Mouse (Mus musculus): Measurements from ENCODE around the gene Vmp1. TPM values are rescaled to one million over a fixed set of nuclear protein-coding genes. Genes with fewer than 3 reads are reported as not detected.
A peak's percentile ranks its signal among the peaks of the same experiment; 100 is the strongest.

Gene Vmp1
- polyA plus RNA-seq, 1 experiment from 2014 or later: 220 TPM

- Histone ChIP-seq H3K9ac (ENCODE audit: low read depth, low read length) (no peak overlapping the region), H3K27me3 (replicated peaks; ENCODE audit: control insufficient read depth, insufficient read depth, low read length) (no peaks in the 10 kb centered on the region), H3K27ac (ENCODE audit: low read length) (no peak overlapping the region), H3K4me2 (ENCODE audit: low read depth, low read length) (no peak overlapping the region), H3K4me1 (ENCODE audit: control insufficient read depth, insufficient read depth, low read length) (0 out of 2 replicates have a peak, but pooled peaks cover 3% of the 10 kb centered on the region), H3K36me3 (ENCODE audit: control insufficient read depth, insufficient read depth, low read length) (no peaks in the 10 kb centered on the region), H3K4me3 (ENCODE audit: low read length) (no peak overlapping the region), H3K9me3 (ENCODE audit: control insufficient read depth, low read length) (no peaks in the 10 kb centered on the region)
- 94% methylated on average over 7 of the region's 7 CpGs for WGBS
- ATAC-seq: no peak
Measured at GRCm38 (mm10) chr11:86600209-86600557, 83.5 kb downstream of the Vmp1 start.

GRCm38 (mm10) chr11:86599378-86600208 is 84.0 kb downstream of the Vmp1 start:
- H3K9ac ChIP-seq (ENCODE audit: low read depth, low read length): no peak overlapping the region
- no peaks in the 10 kb centered on the region for H3K36me3 ChIP-seq (ENCODE audit: control insufficient read depth, insufficient read depth, low read length)
- no peak overlapping the region for H3K4me3 ChIP-seq (ENCODE audit: low read length)
- no peak overlapping the region for H3K4me2 ChIP-seq (ENCODE audit: low read depth, low read length)
- 0 out of 2 replicates have a peak, but pooled peaks cover under 1% of the 10 kb centered on the region for H3K4me1 ChIP-seq (ENCODE audit: control insufficient read depth, insufficient read depth, low read length)
- H3K27me3 ChIP-seq (replicated peaks; ENCODE audit: control insufficient read depth, insufficient read depth, low read length): no peaks in the 10 kb centered on the region
- whole genome bisulfite sequencing: 81% methylated on average over 4 of the region's 4 CpGs
- no peak overlapping the region for H3K27ac ChIP-seq (ENCODE audit: low read length)
- no peak for ATAC-seq
- H3K9me3 ChIP-seq (ENCODE audit: control insufficient read depth, low read length): no peaks in the 10 kb centered on the region

GRCm38 (mm10) chr11:86598572-86598971 is 85.1 kb downstream of the Vmp1 start:
- Histone ChIP-seq H3K4me3 (ENCODE audit: low read length) (no peak overlapping the region), H3K4me1 (ENCODE audit: control insufficient read depth, insufficient read depth, low read length) (no peaks in the 10 kb centered on the region), H3K36me3 (ENCODE audit: control insufficient read depth, insufficient read depth, low read length) (no peaks in the 10 kb centered on the region), H3K4me2 (ENCODE audit: low read depth, low read length) (no peak overlapping the region), H3K27ac (ENCODE audit: low read length) (peak overlapping the region; percentile 14; the same call in 1 of the 2 replicates), H3K27me3 (replicated peaks; ENCODE audit: control insufficient read depth, insufficient read depth, low read length) (no peaks in the 10 kb centered on the region), H3K9me3 (ENCODE audit: control insufficient read depth, low read length) (no peaks in the 10 kb centered on the region), H3K9ac (ENCODE audit: low read depth, low read length) (no peak overlapping the region)
- no peak for ATAC-seq
- 92% methylated on average over 1 of the region's 1 CpGs for WGBS

GRCm38 (mm10) chr11:86598154-86598553 is 85.5 kb downstream of the Vmp1 start:
- Histone ChIP-seq H3K9me3 (ENCODE audit: control insufficient read depth, low read length) (no peaks in the 10 kb centered on the region), H3K27ac (ENCODE audit: low read length) (0 out of 2 replicates have a peak overlapping the region, but pooled peaks have one; percentile 28), H3K36me3 (ENCODE audit: control insufficient read depth, insufficient read depth, low read length) (no peaks in the 10 kb centered on the region), H3K9ac (ENCODE audit: low read depth, low read length) (no peak overlapping the region), H3K4me1 (ENCODE audit: control insufficient read depth, insufficient read depth, low read length) (no peaks in the 10 kb centered on the region), H3K4me3 (ENCODE audit: low read length) (no peak overlapping the region), H3K4me2 (ENCODE audit: low read depth, low read length) (no peak overlapping the region), H3K27me3 (replicated peaks; ENCODE audit: control insufficient read depth, insufficient read depth, low read length) (no peaks in the 10 kb centered on the region)
- 89% methylated on average over 5 of the region's 5 CpGs for WGBS
- no peak for ATAC-seq

GRCm38 (mm10) chr11:86596976-86597375 is 86.7 kb downstream of the Vmp1 start:
- Histone ChIP-seq H3K27me3 (replicated peaks; ENCODE audit: control insufficient read depth, insufficient read depth, low read length) (no peaks in the 10 kb centered on the region), H3K4me1 (ENCODE audit: control insufficient read depth, insufficient read depth, low read length) (no peaks in the 10 kb centered on the region), H3K27ac (ENCODE audit: low read length) (no peak overlapping the region), H3K4me2 (ENCODE audit: low read depth, low read length) (no peak overlapping the region), H3K36me3 (ENCODE audit: control insufficient read depth, insufficient read depth, low read length) (no peaks in the 10 kb centered on the region), H3K9ac (ENCODE audit: low read depth, low read length) (no peak overlapping the region), H3K9me3 (ENCODE audit: control insufficient read depth, low read length) (no peaks in the 10 kb centered on the region), H3K4me3 (ENCODE audit: low read length) (no peak overlapping the region)
- no peak for ATAC-seq
- WGBS: 88% methylated on average over 3 of the region's 3 CpGs

- H3K36me3 ChIP-seq (ENCODE audit: control insufficient read depth, insufficient read depth, low read length): no peaks in the 10 kb centered on the region
- H3K27ac ChIP-seq (ENCODE audit: low read length): no peak overlapping the region
- no peak overlapping the region for H3K4me2 ChIP-seq (ENCODE audit: low read depth, low read length)
- H3K4me3 ChIP-seq (ENCODE audit: low read length): no peak overlapping the region
- WGBS: 86% methylated on average over 7 of the region's 7 CpGs
- H3K4me1 ChIP-seq (ENCODE audit: control insufficient read depth, insufficient read depth, low read length): no peaks in the 10 kb centered on the region
- no peak overlapping the region for H3K9ac ChIP-seq (ENCODE audit: low read depth, low read length)
- H3K27me3 ChIP-seq (replicated peaks; ENCODE audit: control insufficient read depth, insufficient read depth, low read length): no peaks in the 10 kb centered on the region
- ATAC-seq: no peak
- H3K9me3 ChIP-seq (ENCODE audit: control insufficient read depth, low read length): no peaks in the 10 kb centered on the region
Measured at GRCm38 (mm10) chr11:86596187-86596960, 87.3 kb downstream of the Vmp1 start.

- Histone ChIP-seq H3K4me1 (ENCODE audit: control insufficient read depth, insufficient read depth, low read length) (no peaks in the 10 kb centered on the region), H3K9me3 (ENCODE audit: control insufficient read depth, low read length) (no peaks in the 10 kb centered on the region), H3K36me3 (ENCODE audit: control insufficient read depth, insufficient read depth, low read length) (no peaks in the 10 kb centered on the region), H3K4me2 (ENCODE audit: low read depth, low read length) (no peak overlapping the region), H3K4me3 (ENCODE audit: low read length) (no peak overlapping the region), H3K9ac (ENCODE audit: low read depth, low read length) (no peak overlapping the region), H3K27me3 (replicated peaks; ENCODE audit: control insufficient read depth, insufficient read depth, low read length) (no peaks in the 10 kb centered on the region), H3K27ac (ENCODE audit: low read length) (no peak overlapping the region)
- ATAC-seq: no peak
- 94% methylated on average over 6 of the region's 6 CpGs for WGBS
Measured at GRCm38 (mm10) chr11:86595366-86595765, 88.3 kb downstream of the Vmp1 start.

GRCm38 (mm10) chr11:86594188-86594876 is 89.3 kb downstream of the Vmp1 start:
- WGBS: 77% methylated on average over 6 of the region's 6 CpGs
- no peaks in the 10 kb centered on the region for H3K9me3 ChIP-seq (ENCODE audit: control insufficient read depth, low read length)
- no peak overlapping the region for H3K4me3 ChIP-seq (ENCODE audit: low read length)
- H3K27me3 ChIP-seq (replicated peaks; ENCODE audit: control insufficient read depth, insufficient read depth, low read length): no peaks in the 10 kb centered on the region
- no peak overlapping the region for H3K4me2 ChIP-seq (ENCODE audit: low read depth, low read length)
- H3K4me1 ChIP-seq (ENCODE audit: control insufficient read depth, insufficient read depth, low read length): no peaks in the 10 kb centered on the region
- ATAC-seq: no peak
- 0 out of 2 replicates have a peak overlapping the region, but pooled peaks have one; percentile 16 for H3K27ac ChIP-seq (ENCODE audit: low read length)
- H3K9ac ChIP-seq (ENCODE audit: low read depth, low read length): no peak overlapping the region
- H3K36me3 ChIP-seq (ENCODE audit: control insufficient read depth, insufficient read depth, low read length): no peaks in the 10 kb centered on the region

GRCm38 (mm10) chr11:86593443-86593842 is 90.2 kb downstream of the Vmp1 start:
- no peak overlapping the region for H3K4me2 ChIP-seq (ENCODE audit: low read depth, low read length)
- 89% methylated on average over 5 of the region's 5 CpGs for WGBS
- no peak overlapping the region for H3K9ac ChIP-seq (ENCODE audit: low read depth, low read length)
- H3K9me3 ChIP-seq (ENCODE audit: control insufficient read depth, low read length): no peaks in the 10 kb centered on the region
- no peaks in the 10 kb centered on the region for H3K36me3 ChIP-seq (ENCODE audit: control insufficient read depth, insufficient read depth, low read length)
- no peak for ATAC-seq
- H3K4me1 ChIP-seq (ENCODE audit: control insufficient read depth, insufficient read depth, low read length): peaks cover 3% of the 10 kb centered on the region; the same call in 1 of the 2 replicates
- no peak overlapping the region for H3K4me3 ChIP-seq (ENCODE audit: low read length)
- H3K27me3 ChIP-seq (replicated peaks; ENCODE audit: control insufficient read depth, insufficient read depth, low read length): no peaks in the 10 kb centered on the region
- H3K27ac ChIP-seq (ENCODE audit: low read length): no peak overlapping the region

All from intestine, embryonic 16.5 days (tissue).